Mouse (Mus musculus) left cerebral cortex, adult 9 months (tissue): ENCODE results near the gene Syne4.

Experiments used
- DNase-seq, 2 experiments: peaks; one replicate each; pipeline ENCODE4 v3.0.0; 2022; ENCODE audit warnings: low spot score in 2 of 2

Syne4 gene

GRCm38 (mm10) chr7:30296816-30297215 lies 17.8 kb upstream of the Syne4 start:
- DNase-seq: no peak

- no peak for DNase-seq
Measured at GRCm38 (mm10) chr7:30297266-30297665, 17.3 kb upstream of the Syne4 start.

- DNase-seq: no peak
Measured at GRCm38 (mm10) chr7:30300914-30301313, 13.7 kb upstream of the Syne4 start.

DNA sequence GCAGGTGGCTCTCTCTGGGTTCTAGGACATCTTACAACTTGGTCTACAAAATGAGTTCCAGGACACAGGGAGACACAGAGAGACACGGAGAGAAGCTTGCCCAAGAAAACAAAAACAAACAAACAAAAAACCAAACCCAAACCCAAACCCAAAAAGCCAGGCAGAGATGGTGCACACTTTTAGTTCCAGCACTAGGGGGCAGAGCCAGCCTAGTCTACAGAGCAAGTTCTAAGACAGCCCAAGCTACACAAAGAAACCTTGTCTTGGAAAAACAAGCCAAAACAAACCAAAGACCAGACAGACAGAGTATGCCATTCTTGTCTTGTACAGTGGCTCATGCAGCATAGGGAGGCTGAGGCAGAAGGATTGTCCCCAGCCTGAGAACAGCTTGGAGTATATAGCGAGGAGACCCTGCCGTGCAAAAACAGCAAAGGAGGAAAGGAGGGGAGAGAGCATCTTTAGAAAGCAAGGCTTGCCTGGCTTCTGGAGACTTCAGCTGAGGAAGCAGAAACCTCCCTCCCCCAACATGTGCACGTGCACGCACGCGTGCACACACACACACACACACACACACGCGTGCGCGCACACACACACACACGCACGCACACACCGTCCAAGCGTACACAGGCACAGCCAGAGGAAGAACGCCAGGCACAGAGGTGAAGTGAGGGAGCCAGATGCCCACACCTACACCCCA lies 8.4 kb upstream of the Syne4 start:
- no peak for DNase-seq

- DNase-seq: peak; percentile 96 to 98
Measured at GRCm38 (mm10) chr7:30308076-30309005, 6.3 kb upstream of the Syne4 start, which contains the start of gene Alkbh6. Alkbh6 (plus strand) TSS chr7:30308717.

GRCm38 (mm10) chr7:30309395-30310129 lies 5.0 kb upstream of the Syne4 start:
- no peak for DNase-seq

DNA sequence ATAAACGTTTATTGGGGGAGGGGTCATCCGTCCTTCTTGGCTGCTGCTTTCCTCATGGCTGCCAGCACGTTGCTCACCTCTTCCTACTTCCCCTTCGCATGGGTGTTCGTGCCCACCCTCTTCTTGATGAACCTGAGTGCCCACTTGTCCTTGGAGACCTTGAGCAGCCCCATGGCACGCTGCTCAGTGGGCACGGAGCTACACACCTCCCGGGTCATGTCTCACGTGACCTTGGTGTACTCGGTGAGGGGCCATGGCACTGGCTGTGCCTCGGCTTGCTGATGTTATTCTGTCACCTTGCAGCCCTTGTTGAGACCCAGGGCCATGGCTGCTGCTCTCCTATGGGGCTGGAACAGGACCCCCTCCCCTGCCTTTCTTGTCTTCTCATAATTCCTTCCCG lies 4.5 kb upstream of the Syne4 start:
- no peak for DNase-seq

DNA sequence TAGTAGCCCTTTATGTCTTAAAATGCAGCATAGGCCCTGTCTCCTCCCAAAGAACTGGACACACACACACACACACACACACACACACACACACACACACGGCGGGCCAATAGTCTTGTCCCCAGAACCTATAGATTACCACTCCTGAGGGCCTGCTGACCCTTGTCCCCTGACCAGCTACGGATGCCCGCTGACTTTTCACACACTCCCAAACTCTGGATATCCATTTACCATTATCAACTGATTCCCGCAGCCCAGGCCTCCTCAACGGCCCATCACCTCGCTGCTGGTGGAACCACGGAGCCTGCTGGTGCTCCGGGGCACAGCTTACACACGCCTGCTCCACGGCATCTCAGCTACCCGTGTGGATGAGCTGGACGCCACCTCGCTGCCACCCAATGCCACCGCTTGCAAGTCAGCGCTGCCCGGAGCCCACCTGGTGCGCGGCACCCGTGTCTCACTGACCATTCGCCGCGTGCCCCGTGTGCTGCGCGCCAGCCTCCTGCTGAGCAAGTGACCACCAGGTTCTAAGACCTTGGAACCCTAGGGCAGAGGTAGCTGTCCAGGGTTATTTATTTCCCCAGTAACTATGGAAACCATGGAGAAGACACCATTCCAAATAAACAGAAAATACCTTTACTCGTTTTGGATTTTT lies 814 bp upstream of the Syne4 start:
- DNase-seq: no peak

DNA sequence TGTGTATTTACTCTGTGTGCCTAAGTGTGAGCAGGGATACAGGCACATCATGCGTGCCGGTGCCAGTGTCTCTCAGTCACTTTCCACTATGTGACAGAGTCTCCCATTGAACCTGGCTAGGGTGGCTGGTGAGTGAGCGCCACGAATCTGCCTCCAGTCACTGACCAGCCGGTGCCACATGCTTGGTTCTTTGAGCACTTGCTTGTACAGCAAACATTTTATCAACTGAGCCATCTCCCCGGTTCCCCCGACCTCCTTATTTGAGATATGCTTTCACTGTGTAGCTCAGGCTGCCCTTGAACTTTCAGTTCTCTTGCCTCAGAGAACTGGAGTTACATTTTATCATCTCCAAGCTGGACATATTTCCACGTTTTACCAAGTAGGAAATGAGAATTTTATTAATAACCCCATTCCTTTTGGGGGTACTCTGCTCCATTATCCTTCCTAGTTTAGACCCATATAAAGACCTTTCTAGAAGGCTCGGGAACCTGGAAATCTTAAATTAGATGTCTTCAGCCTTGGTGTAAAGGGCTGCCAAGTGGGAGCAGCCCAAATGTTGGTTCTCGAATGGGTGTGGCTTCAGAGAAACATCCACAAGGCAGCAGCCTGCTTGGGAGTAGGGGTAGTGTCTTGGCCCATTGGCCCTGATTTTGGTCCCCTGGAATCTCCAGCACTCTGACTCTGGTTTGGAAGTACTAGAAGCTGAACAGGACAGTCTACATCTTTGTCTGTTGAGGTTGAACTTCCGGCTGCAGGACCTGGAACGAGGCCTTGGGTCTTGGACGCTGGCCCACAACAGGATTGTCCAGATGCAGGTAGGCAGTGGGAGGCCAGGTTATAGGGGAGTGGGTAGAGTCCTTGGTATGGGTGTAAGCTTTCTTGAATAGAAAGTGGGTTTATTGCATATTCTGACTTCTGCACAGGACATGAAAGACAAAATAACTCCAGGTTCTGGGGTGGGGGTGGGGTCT lies 1.2 kb downstream of the Syne4 start:
- DNase-seq: no peak

- no peak for DNase-seq
Measured at GRCm38 (mm10) chr7:30318142-30318541, 3.5 kb downstream of the Syne4 start.

- no peak for DNase-seq
Measured at GRCm38 (mm10) chr7:30320946-30321345, 6.3 kb downstream of the Syne4 start.

DNA sequence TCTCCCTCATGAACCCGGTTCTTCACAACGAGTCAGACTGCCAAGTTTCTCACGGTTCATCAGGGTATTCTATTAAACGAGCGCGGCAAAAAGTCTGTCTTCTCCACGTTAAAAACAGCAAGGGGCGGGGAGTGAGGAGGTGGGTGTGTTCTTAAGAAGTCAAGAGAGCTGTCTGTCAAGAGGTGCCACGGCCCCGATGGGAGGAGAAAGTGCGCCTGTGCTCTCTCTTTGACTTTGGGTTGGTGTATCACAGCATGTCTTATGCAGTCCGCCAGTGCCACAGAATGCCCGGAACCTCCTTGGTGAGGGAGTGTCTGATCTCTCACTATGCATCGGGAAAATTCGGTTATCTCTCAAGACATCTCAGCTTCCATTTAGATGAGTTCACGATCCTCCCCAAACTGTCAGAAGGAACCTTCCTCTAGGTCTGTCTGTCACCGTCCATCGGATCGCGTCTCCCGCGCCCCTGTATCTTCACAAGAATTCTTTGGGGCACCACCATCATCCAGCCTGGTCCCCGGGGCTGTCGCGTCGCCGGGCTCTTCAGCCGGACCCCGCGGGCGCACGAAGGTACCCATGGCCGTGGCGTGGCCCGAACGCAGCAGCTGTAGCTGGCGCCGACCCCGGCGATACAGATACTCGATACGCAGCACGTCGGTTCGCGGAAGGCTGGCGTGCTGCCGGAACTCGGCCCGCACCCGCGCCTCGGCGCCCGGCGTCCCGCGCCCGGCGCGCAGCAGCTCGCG lies 7.1 kb downstream of the Syne4 start, which contains the start of gene E130208F15Rik:
Gene E130208F15Rik, plus strand, starts transcription at position 202 of the 746 bp plus-strand sequence.
- peak in 1 of 2 experiments; percentile 76 for DNase-seq

- DNase-seq: peak; percentile 95 to 98
Measured at GRCm38 (mm10) chr7:30322285-30322667, 7.7 kb downstream of the Syne4 start.

GRCm38 (mm10) chr7:30322865-30323264 lies 8.3 kb downstream of the Syne4 start:
- DNase-seq: no peak

- DNase-seq: no peak
Measured at GRCm38 (mm10) chr7:30323795-30324194, 9.2 kb downstream of the Syne4 start, which contains the start of gene Sdhaf1. Sdhaf1 (minus strand) TSS chr7:30323895.

- DNase-seq: peak in 1 of 2 experiments; percentile 79
Measured at GRCm38 (mm10) chr7:30324300-30324944, 9.8 kb downstream of the Syne4 start.

- DNase-seq: no peak
Measured at GRCm38 (mm10) chr7:30325364-30325763, 10.8 kb downstream of the Syne4 start.

DNA sequence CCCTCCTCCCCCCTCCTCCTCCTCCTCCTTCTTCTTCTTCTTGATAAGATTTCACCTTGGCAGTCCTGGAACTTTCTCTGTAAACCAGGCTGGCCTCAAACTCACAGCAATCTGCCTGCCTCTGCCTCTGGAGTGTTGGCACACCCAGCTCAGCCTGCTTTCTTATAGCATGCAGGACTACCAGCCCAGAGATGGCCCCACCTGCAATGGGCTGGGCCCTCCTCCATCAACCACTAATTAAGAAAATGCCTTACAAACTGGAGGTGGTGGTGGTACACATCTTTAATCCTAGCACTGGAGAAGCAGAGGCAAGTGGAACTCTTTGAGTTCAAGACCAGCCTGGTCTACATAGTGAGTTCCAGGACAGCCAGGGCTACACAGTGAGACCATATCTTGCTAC lies 11.8 kb downstream of the Syne4 start:
- DNase-seq: no peak

GRCm38 (mm10) chr7:30327140-30327539 lies 12.5 kb downstream of the Syne4 start:
- no peak for DNase-seq
